ENCODE assay signal across 11 mouse cellular contexts in genomic region chr9:67165486-67165885, GRCm38 (mm10).
"Had no signal": no experiment of that assay in that cellular context is flagged by ENCODE, and none has a peak within 500 bp of the region (broad histone marks: within the 10 kb centered on the region; RNA-seq: fewer than 3 reads in every experiment).

No protein-coding gene starts in this region.

- DNase-seq: left cerebral cortex, postnatal 4 days; liver; liver, embryonic 13.5 days; liver, postnatal 0 days; lung, adult 18-20 months; lung, adult 2 months; lung, embryonic 14.5 days; lung, postnatal 10 days; lung, postnatal 14 days; lung, postnatal 4 days; midbrain, embryonic 14.5 days had no signal
